Mouse (Mus musculus) thymus, postnatal 4 days (tissue): Measurements from ENCODE around the gene Nrip1.

Experiments
- DNase-seq: peaks from one replicate; pipeline ENCODE4 v3.0.0; 2021

Gene Nrip1

GRCm38 (mm10) chr16:76344761-76345368, 28.8 kb downstream of the Nrip1 start:
- DNase-seq, result no peak

DNA sequence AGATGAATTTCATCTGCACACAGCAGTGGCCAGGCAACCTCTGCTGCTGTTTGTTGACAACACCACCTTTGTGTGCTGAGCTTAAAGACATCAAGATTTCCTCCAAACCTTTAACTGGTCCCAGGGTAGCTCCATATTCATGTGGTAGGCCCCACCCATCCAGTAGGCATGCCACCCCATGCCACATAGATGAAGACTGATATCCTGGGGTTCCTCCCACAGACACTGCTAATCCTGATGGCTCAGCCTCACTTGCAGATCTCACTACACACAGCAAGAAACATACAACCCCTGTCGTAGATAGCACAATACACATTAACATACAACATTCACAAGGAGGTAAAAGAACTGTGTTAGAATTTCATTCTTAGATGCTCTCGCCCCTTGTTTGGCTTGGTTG, 29.6 kb downstream of the Nrip1 start:
- no peak for DNase-seq

DNA sequence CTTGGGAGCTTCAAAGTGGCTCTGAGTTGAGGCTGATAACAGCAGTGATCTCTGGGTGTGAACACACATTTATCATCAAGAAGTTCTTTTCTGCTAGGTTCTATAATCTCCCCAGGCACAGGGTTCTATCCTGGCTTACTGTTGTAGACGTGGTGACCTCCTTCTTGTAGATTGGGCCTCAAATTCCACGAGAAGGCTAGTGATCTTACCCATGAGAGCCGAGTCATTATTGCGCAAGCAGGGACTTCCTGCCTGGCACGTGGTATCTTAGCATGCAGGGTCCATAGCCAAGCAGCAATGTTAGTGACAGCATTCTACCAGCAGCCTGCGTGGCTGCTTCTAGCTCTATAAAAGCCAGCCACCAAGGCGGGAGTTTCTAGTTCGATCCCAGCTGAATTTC, 32.0 kb downstream of the Nrip1 start:
- DNase-seq, result no peak

DNA sequence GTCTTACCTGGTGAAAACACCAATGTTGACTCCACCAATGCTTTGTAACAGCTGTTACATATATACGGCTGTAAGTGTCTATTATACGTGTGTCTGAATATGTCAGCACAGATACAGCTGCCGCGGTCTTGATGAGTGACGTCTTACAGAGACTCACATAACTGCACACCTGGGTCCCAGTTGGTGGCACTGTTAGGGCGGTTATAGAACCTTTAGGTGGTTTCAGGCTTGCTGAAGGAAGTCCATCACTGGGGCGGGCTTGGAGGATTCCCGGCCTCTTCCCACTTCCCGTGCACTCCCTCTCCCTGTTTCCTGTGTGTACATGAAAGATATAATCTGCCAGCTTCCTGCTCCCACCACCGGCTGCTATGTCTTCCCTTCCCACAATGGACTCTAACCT, 34.4 kb downstream of the Nrip1 start:
- no peak for DNase-seq

DNA sequence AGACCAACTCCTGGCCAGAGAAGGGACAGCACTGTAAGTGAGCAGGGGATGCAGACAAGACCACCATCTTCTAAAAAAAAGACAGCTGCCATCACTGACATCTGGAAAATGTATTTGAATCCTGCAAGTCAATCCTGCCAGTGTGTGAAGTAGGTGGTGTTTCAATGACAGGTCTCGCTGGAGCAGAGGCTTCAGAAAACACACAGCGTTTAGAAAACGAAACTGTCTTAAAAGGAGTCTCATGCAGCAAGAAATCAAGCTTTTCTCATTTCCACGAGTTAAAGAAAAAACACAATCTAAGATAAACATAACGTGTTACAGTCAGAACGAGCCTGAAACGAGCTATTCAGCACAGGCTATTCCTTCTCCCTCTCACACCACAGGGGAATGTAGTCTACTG, 36.3 kb downstream of the Nrip1 start:
- no peak for DNase-seq

DNA sequence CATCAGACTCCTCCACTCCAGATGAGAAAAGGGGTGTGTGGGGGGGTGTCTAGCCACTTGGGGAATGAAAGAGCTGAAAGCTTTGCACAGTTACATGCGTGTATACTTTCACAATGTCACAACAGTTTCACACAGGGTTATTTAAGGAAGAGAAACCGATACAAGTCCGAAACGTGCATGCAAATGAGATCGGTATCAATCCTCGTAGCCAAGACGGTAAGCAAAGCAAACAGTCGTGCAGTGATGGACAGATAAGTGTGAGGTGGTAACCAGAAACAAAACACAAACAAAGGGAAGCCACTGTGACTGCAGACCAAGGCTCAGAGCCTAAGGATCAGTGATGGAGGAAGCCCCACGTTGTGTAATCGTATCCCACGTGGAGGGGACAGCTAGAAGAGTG, 36.7 kb downstream of the Nrip1 start:
- no peak for DNase-seq

GRCm38 (mm10) chr16:76335913-76336312, 37.7 kb downstream of the Nrip1 start:
- DNase-seq, result no peak

- DNase-seq, result no peak
Observed at GRCm38 (mm10) chr16:76332127-76332526, 41.5 kb downstream of the Nrip1 start.

GRCm38 (mm10) chr16:76331231-76331630, 42.4 kb downstream of the Nrip1 start:
- no peak for DNase-seq

DNA sequence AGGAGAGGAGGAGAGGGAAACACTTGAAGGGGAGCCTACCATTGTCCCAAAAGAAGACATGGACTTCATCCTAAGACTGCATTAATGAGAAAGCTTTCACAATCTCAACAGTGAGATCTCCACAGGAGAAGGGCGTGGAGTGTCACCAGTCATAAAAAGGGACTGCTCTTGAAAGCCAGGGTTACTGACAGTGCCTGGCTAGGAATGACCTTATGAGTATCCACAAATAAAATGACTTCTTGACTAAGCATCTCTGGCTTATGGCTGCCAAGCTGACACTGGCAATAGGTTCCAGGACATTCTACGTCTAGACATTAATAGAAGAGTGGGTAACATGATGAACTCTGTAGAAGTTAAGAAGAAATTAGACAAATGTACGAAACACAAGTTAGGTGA, 48.3 kb downstream of the Nrip1 start:
- no peak for DNase-seq

- DNase-seq, result no peak
Observed at GRCm38 (mm10) chr16:76324411-76325314, 49.0 kb downstream of the Nrip1 start.

GRCm38 (mm10) chr16:76323594-76324307, 49.9 kb downstream of the Nrip1 start:
- no peak for DNase-seq

DNA sequence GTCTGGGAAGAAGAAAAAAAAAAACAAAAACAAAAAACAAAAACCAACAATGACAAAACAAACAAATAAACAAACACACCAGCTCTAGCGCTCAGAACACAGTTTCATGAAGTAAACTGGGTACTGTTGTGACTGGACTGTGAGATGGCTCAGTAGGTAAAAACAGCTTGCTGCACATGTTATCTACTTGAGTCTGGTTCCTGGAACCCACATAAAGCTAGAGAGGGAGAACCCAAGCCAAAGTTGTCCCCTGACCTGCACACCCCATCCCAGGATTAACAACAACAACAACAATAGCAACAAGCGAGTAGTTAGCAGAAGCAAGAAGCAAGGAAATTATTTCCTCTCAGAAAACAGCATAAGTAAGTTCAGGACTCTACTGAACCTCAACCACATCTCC, 50.5 kb downstream of the Nrip1 start:
- DNase-seq, result no peak

DNA sequence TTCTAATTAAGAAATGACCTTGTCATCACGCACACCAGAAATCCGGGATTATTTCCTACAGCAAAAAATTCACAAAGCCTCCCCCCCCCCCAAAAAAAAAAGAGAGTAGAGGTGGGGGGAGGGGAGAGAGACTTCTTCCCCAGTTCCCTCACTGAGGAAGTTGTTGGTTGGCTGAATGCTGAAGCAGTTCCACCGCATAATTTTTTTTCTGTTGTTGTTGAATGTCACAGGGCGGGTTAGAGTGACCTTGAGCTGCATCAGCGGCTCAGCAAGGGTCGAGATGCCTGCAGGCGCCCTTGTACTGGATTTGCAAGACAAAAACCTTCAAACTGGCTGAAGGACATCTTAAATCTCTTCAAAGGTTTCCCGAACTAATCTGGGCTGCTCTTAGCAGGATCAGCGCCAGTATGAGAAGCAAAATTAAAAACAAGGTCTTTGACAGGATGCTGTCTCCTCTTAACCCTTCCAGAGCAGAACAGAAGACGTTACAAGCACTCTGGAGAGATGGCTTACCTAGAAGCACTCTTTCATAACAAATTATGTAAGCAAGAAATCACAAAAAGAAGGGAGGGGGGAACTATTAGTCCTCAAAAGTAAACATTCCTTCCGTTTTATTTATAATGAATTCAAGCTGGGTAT, 52.0 kb downstream of the Nrip1 start:
- no peak for DNase-seq

GRCm38 (mm10) chr16:76320118-76320473, 53.5 kb downstream of the Nrip1 start:
- DNase-seq, result no peak

DNA sequence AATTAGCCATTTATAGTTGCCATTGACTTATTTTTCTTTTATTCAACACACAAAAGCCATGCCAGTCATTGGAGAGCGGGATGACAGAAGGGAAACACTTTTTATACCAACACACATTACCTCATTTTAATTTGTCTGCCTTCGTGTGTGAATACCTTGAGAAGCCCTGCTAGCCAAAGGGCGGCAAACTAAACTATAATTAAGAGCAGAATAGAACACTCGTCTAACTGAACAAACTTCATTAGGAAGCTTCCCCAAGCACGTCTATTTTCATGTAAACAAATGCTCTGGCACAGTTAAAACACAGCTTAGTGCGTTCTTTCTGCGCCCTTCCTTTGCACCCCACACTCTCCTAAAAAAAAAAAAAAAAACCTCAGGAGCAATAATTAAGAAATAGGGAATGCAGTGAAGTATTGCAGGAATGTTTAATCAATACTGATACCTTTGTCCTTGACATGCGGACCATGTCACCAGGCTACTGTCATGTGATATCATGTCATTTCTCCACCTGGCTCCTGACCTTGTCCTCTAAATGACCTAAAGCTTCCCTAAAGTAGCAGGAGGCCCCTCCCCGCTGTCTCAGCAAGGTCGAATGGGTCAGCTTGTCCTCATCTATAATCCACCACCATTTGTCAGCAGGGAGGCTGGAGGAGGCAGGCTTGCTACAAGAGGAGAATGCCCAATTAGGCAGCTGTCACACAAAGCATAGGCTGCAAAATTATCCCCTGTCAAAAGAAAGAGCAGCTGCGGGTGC, 54.1 kb downstream of the Nrip1 start:
- no peak for DNase-seq

DNA sequence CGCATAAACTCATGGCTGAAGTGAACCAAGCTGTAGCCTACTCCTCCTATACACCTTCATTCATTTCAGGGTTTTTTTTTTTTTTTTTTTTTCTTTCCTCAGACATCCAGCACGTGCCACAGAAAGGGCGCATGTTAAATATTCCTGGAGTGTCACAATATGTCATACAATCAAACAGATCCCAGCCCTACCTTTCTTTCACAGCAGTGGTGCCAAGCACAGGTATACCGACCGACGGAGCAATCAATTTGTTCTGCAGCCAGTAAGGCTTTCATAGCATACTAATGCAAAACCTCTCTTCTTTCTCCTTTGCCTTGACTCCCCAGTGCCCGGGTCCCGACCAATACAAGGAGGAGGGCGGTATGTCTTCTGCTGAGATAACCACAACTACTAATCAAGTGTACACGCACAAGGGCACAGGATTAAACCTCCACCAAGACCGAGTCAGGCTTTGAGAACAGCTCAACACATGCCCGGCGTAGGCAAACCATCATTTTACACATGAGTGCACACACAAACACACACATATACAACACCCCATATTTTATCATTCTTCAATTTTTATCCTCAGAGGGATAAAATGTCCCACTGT, 55.2 kb downstream of the Nrip1 start:
- no peak for DNase-seq

GRCm38 (mm10) chr16:76316940-76317822, 56.4 kb downstream of the Nrip1 start:
- DNase-seq, result no peak

- DNase-seq, result no peak
Observed at GRCm38 (mm10) chr16:76315642-76316041, 58.0 kb downstream of the Nrip1 start.

DNA sequence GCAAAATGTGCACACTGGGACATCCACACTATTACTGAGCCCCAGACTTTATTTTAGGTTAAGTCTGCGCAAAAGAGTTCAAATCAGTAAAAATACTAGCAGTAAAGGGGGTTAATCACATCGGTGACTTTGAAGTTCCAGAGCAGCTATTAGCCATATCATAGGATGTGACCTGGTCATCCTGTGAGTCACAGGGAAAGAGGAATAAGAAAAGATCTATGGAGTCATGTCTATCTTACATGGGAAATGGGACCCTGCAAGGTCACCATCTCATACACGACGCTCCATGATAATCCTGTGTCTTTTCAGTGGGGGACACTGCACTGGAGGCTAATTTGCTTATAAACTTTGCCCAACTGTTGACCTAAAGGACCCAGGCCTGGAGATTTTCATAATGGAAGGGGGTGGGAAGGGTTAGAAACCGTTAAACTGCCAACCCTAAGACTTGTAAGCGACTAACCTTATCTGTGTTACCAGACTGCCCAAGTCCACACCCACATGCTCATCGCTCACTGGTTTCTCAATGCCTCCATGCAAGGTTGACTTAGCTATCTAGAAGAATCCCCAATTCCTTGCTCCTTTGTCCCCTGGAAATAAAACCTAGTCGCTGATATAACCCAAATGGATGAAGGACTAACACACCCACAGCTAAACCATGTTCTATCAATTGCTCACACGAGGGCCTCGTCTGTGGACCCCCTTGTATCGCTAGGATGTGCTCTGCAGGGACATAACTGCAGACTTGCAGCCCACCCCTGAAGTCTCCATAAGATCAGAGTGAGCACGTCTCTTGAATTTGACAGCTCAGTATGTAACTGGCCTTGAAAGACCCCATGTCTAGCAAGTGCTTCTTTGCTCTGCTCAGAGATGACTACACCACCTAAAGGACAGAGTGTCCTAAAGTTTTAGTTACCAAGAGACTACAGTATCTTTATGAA, 59.3 kb downstream of the Nrip1 start:
- no peak for DNase-seq
